Mouse (Mus musculus): Measurements from ENCODE around the gene Plg.
A peak's percentile ranks its signal among the peaks of the same experiment; 100 is the strongest.

Plg gene

GRCm38 (mm10) chr17:12385049-12385794 is 6.8 kb downstream of the Plg start:
- DNase-seq (ENCODE audit: low spot score) = peak; percentile 69

DNA sequence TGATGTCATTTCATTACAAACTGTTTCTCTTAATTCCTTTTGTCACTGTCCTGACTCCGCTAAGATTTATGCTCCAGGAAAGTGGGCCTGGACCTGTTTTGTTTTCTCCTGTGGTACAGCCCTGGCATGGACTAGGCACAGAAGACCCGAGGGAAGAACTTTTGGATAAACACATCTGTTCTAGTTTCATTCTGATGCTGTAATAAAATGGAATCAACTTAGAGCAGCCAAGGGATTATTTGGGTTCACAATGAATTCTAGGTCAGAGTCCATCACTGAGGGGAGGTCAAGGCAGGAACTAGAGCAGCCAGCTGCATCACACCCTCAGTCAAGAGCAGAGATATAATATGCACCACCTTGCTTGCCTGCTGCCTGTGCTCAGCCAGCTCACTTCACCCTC is 9.4 kb downstream of the Plg start:
- no peak for DNase-seq (ENCODE audit: low spot score)

DNA sequence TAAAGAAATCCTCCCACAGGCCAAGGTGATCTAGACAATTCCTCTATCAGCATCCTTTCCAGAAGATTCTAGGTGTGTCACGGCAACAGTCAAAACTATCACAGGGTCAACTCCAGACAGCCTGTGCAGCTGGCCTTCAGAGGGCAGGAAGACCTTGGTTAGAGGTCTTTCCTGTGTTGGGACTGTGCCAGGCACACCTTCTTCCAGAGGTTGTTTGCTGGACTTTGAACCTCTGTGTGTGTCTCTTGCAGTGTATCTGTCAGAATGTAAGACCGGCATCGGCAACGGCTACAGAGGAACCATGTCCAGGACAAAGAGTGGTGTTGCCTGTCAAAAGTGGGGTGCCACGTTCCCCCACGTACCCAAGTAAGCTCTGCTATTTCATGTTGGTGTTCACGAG is 9.8 kb downstream of the Plg start:
- DNase-seq (ENCODE audit: low spot score) = no peak

- DNase-seq (ENCODE audit: low spot score) = no peak
Measured at GRCm38 (mm10) chr17:12396163-12396677, 17.8 kb downstream of the Plg start.

DNA sequence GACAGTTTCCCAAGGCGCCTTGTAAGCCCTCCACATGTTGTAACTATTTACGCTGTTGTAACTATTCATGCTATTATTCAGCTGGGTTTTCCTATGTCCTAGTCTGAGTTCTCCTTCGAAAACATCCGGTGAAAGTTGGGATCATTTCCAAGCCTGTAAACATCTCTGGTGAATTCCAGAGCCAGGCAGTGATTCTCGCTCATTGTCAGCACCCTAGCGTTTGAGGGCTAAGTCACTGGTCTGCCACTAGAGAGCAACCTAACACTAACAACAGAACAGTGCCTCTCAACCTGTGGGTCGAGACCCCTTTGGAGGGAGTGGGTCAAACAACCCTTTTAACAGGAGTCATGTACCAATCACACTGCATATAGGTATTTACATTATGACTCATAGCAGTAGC is 25.0 kb downstream of the Plg start:
- DNase-seq (ENCODE audit: low spot score) = no peak

DNA sequence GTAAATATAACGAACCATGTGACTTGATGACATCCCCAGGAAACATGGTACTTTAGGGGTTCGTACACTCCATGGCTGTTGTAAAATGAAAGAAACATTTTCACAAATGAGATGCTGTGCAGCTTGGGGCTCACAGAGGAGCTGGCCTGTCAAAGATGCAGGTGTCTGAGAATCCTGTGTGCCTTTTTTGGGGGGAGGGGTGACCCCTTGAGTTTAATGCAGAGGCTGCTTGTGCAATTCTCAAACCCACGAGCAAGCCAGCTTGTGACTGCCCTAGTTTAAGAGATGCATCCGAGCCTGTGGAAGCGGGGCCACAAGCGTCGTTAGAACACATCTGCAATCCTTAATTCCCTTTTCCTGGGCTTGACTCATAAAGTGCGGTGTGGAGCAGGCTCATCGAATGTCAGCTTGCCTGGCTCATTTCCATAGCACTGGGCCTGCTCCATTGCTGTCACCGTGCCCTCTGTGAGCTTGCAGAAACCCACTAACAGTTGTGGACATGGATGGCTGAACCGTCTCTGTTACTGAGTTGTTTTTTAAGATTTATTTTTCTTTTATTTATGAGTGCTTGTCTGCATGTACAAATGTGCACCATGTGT is 31.0 kb downstream of the Plg start:
- no peak for DNase-seq (ENCODE audit: low spot score)

DNA sequence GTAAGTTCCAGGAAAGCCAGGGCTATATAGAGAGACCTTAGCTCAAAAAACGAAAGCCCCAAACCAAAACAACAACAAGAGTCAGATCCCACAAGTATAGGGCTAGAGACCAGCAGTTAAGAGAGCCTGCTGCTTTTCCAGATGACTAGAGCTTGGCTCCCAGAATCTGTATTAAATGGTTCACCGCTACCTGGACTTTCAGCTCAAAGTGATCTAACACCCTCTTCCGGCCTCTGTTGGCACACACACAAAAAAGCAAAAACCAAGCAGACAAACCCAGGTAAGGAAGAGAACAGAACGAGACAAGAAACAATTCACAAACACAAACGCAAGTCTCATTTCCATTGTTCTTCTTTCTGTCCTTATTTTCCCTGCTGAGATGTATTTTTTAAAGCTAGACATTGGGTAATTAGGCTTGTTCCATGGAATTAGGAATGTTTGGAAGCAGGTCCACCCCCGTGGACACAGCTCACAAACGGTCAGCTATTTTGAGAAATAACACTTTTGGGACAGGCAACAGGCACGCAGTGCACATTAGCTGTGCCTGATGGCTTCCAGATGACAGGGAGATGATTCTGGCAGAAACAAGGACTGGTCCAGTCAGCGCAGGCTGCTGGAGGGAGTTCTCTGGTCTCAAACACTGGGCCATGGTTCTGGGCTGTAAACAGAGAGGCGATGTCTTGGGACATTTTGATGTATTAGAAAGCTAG is 33.9 kb downstream of the Plg start:
- DNase-seq (ENCODE audit: low spot score) = no peak

GRCm38 (mm10) chr17:12412891-12413237 is 34.5 kb downstream of the Plg start:
- DNase-seq (ENCODE audit: low spot score) = no peak

GRCm38 (mm10) chr17:12415031-12415735 is 36.8 kb downstream of the Plg start:
- DNase-seq (ENCODE audit: low spot score) = peak; percentile 26

DNA sequence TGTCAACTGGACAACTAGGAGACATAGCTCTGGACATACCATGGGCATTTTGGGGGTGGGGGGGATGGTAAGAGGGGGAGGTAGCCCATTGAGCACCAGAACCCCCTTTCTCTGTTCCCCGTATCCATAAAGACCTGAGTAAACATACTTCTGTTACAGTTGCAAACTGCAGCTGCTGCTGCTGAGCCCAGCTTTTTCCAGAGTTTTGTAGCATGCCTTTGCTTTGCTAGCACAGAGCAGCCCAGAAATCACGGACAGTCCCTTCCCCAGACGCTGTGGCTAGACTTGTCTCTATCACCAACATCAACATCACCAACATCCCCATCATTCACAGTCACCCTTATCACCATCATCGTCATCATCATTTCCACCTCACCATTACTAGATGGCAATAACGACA is 37.3 kb downstream of the Plg start:
- DNase-seq (ENCODE audit: low spot score) = no peak

DNA sequence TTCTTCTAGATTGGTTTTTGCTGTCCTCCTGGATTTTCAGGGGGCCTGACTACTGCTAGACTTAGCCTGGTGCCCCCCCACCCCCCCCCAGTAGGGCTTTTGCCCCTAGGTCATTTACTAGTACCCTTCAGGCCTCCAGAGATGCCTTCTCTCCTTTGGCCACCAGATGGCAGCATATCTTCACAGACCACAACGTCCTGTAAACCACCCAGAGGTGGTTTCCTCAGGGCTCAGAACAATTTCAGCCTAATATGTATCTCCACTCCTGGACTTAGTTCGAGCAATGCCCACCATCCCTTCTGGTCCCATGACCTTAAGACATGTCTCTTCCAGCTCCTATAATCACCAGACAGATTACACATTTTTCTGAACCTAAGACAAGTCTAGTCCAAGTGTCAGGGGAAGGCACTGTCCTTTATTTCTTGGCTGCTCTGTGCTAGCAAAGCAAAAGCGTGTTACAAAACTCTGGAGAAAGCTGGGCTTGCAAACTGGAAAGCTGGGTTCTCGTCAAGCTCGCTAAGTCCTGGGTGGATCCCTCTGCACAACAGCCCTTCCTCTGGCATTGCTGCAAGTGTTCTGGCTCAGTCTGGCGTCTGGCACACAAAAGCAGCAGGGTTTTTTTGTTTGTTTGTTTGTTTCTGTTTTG is 38.0 kb downstream of the Plg start:
- DNase-seq (ENCODE audit: low spot score) = peak; percentile 66

- DNase-seq (ENCODE audit: low spot score) = no peak
Measured at GRCm38 (mm10) chr17:12419491-12420079, 41.2 kb downstream of the Plg start.

- no peak for DNase-seq (ENCODE audit: low spot score)
Measured at GRCm38 (mm10) chr17:12420886-12421574, 42.6 kb downstream of the Plg start.

GRCm38 (mm10) chr17:12422143-12422542 is 43.7 kb downstream of the Plg start:
- no peak for DNase-seq (ENCODE audit: low spot score)

DNA sequence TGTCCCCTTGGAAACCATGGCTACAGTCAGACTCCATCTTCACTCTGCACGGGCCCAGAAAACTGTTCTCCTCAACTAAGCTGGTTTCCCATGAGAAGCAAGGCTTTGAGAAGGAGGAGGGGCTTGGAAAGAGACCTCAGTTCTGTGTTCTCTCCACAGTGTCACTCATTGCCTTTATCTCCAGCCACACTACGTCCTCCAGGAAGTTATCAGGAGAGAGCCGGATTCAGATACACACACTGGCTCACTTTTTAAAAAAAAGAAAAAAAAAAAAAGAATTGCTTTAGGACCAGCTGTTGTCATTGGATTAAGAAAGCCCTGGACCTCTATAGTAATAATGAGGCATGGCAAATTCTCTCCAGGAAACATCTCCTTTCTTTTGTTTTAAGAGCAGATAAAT is 48.7 kb downstream of the Plg start:
- DNase-seq (ENCODE audit: low spot score) = no peak

- no peak for DNase-seq (ENCODE audit: low spot score)
Measured at GRCm38 (mm10) chr17:12428369-12428768, 50.0 kb downstream of the Plg start.

DNA sequence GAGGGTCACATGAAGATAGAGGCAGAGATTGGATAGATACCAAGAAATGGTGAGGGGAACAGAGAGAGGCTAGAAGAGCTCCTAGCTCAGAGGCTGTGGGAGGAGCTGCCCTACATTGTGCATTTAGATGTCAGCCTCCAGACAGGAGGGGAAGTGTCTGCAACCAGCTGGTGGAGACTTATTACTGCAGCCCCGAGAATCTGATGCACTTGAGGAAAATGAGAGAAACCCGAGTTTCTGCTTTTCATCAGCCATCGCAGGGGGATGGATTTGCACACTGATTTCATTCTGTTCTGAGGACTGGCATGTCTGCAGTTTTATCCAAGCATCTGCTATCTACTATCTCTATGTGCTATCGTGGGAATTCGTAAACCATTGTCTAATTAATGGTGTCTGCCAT is 53.3 kb downstream of the Plg start:
- no peak for DNase-seq (ENCODE audit: low spot score)

DNA sequence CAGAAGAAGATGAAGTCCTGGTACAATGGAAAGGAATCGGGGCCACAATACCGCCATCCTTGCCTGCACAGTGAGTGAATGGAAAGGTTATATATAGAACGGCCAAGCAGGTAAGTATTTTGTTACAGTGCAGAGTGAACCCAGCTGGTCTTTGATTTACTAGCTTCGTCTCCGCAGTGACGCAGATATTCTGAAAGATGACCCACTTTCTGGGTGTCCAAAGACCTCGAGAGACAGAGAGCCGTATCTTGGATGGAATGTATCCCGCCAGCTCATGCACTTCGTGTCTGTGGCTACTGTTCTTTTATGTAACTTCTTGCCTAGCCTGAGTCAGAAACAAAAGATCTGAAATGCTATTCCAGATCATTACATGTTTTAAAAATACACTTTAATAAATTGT is 59.4 kb downstream of the Plg start:
- no peak for DNase-seq (ENCODE audit: low spot score)

GRCm38 (mm10) chr17:12444561-12444960 is 66.2 kb downstream of the Plg start:
- DNase-seq (ENCODE audit: low spot score) = no peak

GRCm38 (mm10) chr17:12451234-12451633 is 72.8 kb downstream of the Plg start:
- peak; percentile 42 for DNase-seq (ENCODE audit: low spot score)
